Mouse (Mus musculus) E14TG2a.4 (cell line): Measurements from ENCODE around the gene Immp2l.

ENCODE experiments used
- CTCF ChIP-seq: conservative IDR thresholded peaks from 2 replicates; pipeline ENCODE4 v1.5.1; 2014; ENCODE audit warnings: low read length
- NANOG ChIP-seq: IDR thresholded peaks from 2 replicates; pipeline ENCODE4 v1.6.1; 2014; ENCODE audit warnings: borderline replicate concordance, low read length, mixed read lengths

DNA sequence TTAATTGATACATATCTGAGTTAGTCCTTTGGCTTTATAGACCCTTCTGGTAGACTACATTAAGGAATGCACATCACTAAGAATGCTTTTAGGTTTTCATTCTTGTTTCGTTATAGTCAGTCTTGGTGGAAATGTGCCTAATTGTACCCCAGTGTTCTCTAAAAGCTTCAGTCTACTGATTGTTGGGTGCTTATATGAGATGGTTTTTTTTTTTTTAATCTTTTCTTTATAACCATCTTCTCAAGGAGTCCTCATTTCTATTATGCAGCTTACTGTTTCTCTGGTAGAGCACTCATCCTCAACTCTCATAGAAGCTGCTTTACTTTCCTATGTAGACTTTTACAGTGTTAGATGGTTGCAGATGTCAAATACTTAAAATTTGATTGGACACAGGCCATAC lies 855.1 kb downstream of the Immp2l start:
- TF ChIP-seq CTCF, result no peak
- TF ChIP-seq NANOG, result no peak
